Mouse (Mus musculus): ENCODE results near the gene Iqsec1. TPM values are rescaled to one million over a fixed set of nuclear protein-coding genes. Genes with fewer than 3 reads are reported as not detected.

Gene Iqsec1
- polyA plus RNA-seq, 1 experiment from 2014 or later, result 17.9 TPM

DNA sequence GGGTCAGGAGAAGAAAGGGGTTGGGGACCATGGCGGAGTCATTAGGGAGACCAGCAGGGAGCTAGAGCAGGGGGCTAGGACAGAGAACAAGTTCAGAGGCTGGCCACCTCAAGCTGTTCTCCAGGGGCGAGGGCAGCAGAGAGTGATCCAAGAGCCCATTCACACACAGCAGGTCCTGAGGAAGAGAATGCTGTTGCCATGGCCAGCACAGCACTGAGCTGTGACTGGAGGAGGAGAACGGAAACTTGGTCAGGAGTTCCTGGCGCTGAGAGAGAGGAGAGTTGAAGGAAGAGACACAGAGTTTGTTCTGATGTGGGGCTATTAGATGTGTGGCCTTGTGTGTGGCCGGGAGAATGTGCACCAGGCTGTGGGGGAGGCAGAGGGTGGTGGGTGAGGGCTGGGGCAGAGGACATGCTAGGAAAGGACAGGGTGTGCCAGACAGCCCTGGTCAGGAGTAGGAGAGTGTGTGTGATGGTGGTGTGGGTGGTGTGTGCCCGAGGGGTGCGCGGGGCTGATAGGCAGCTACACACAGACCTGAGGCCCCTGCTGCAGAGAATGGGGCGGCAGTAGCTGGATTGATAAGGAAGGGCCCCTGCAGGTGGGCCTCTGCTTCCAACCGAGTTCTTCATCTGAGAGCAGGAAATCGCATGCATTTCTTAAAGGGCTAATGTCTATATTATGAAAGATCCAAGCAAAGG is 365.6 kb downstream of the Iqsec1 start:
- 50% methylated on average over 11 of the region's 11 CpGs for WGBS
- no peaks in the 10 kb centered on the region for H3K36me3 ChIP-seq
- no peak overlapping the region; the same call in 1 of the 2 replicates for H3K27ac ChIP-seq

DNA sequence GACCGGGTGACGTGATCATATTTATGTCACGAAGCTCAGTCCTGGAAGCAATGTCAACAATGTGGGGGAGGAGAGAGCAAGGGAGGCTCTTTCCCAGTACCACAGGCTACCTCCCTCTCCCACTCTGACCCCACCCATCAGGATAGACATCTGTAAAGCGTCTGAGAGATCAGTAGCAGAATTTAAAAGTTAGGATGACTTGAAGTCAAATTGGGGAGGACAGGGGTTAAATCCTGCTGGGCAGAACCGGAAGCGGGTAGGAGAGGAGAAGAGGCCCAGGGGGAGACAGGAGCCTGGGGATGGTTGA is 366.9 kb downstream of the Iqsec1 start:
- Histone ChIP-seq H3K36me3 (no peaks in the 10 kb centered on the region), H3K4me2 (replicated peaks) (no peak overlapping the region), H3K4me3 (no peak overlapping the region), H3K27me3 (replicated peaks) (no peaks in the 10 kb centered on the region), H3K27ac (no peak overlapping the region), H3K9ac (no peak overlapping the region), H3K4me1 (peaks cover 3% of the 10 kb centered on the region; the same call in 1 of the 2 replicates), H3K9me3 (no peaks in the 10 kb centered on the region)
- WGBS, result 74% methylated on average over 6 of the region's 6 CpGs
- ATAC-seq (ENCODE audit: low FRiP score, low read depth), result no peak

More for the DNA sequence above, 365.6 kb downstream of the Iqsec1 start:
- no peak overlapping the region for H3K4me3 ChIP-seq
- H3K4me1 ChIP-seq, result peaks cover 3% of the 10 kb centered on the region; the same call in 1 of the 2 replicates
- no peak overlapping the region for H3K4me2 ChIP-seq (replicated peaks)
- no peaks in the 10 kb centered on the region for H3K9me3 ChIP-seq
- ATAC-seq (ENCODE audit: low FRiP score, low read depth), result no peak
- H3K27me3 ChIP-seq (replicated peaks), result no peaks in the 10 kb centered on the region
- no peak overlapping the region for H3K9ac ChIP-seq

DNA sequence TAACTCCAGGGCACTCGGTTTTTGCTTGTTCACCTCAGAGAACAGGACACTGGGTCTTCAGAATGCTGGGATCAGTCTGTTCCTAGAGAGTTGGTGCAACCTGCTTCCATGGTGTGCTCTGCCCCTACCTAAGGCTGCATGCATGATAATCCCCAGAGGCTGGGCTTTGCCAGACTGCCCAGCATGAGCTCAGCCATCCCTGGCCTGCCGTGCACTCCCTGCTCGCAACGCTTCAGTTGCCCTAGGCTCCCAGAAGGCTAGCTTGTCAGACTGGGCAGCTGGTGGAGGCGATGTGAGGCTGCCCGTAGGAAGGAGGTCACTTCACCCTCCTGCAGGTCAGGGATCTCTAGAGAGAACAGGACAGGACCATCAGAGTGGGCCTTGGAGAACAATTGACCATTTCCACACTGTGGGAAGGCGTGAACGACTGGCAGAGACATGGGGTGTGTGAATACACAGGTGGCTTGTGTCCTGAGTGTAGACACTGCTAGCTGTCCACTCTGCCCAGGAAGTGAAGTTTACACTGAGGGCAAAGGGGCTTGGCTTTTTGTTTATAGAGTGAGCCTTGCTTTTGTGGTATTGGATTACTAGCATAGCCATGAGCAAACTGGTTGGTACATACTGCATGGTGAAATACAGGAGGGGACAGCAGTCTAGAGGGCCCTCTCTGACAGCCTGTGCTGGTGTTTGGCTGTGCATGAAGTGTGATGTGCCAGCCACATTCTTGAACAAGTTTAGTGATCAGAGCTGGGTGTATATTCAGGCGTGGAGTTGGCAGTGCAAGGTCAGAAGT is 367.5 kb downstream of the Iqsec1 start:
- Histone ChIP-seq H3K9me3 (no peaks in the 10 kb centered on the region), H3K27me3 (replicated peaks) (no peaks in the 10 kb centered on the region), H3K9ac (no peak overlapping the region), H3K36me3 (no peaks in the 10 kb centered on the region), H3K4me2 (replicated peaks) (no peak overlapping the region), H3K27ac (no peak overlapping the region), H3K4me3 (no peak overlapping the region), H3K4me1 (peaks cover 3% of the 10 kb centered on the region; the same call in 1 of the 2 replicates)
- 70% methylated on average over 9 of the region's 9 CpGs for WGBS
- ATAC-seq (ENCODE audit: low FRiP score, low read depth), result peak; percentile 17; the same call in 1 of the 2 replicates

DNA sequence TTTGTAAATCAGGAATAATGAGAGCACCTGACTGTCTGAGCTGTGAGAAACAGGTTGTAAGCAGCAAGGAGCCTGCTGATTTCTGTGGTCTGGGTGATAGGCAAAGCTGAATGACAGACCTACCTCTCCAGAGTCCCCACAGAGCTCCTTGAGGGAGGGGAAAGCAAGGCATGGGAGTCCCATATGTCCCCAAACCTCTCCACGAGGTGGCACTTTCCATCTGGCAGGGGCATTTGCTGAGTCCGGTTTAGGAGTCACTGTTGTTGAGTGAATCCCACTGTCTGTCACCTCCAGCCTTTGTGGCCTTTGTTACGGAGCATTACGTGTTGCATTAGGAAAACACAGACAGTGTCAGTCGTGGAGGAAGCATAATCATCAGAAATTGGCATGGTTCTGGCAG is 368.5 kb downstream of the Iqsec1 start:
- H3K27ac ChIP-seq, result no peak overlapping the region
- ATAC-seq (ENCODE audit: low FRiP score, low read depth), result no peak
- H3K4me3 ChIP-seq, result no peak overlapping the region
- H3K9ac ChIP-seq, result no peak overlapping the region
- H3K4me1 ChIP-seq, result peaks cover 3% of the 10 kb centered on the region; the same call in 1 of the 2 replicates
- no peak overlapping the region for H3K4me2 ChIP-seq (replicated peaks)
- H3K27me3 ChIP-seq (replicated peaks), result no peaks in the 10 kb centered on the region
- no peaks in the 10 kb centered on the region for H3K36me3 ChIP-seq
- no peaks in the 10 kb centered on the region for H3K9me3 ChIP-seq
- WGBS, result 76% methylated on average over 5 of the region's 5 CpGs

DNA sequence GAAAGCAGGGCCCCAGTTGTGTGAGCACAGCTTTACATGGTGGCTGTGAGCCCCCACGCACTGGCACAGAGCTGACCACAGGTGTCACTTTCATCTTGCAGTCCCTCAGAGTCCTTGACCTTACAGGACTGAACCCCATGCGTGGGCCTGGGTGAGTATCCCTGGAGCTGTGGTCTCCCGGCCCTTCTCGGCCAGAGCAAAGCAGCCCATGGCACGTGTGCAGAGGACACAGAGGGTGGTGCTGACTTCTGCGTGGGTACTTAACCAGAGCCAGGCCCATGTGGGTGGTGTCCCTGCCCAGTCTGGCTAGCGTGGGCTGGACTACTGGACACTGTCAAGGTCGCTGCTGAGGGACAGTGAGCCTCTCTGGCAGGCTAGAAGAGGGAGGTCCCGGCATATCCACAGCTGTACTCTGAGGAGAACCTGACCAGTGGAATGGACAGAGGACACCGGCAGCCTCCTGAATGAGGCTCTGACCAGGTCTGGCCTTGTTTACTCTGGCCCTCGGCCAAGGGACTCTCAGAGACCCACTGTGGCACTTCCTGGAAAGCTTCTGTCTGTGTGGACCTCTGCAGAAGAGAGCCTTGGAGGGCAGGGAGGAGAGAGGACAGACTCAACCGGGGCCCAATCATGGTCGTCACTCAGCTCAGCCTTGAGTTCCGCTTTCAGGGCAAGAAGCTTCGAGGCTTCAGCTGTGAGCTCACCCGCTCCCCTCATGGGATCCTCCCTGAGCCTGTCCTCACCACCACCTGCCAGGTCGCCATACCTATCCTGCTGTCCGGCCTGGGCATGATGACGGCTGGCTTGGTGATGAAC is 369.5 kb downstream of the Iqsec1 start:
- no peak overlapping the region for H3K27ac ChIP-seq
- 82% methylated on average over 19 of the region's 19 CpGs for WGBS
- no peaks in the 10 kb centered on the region for H3K27me3 ChIP-seq (replicated peaks)
- no peak overlapping the region for H3K4me2 ChIP-seq (replicated peaks)
- H3K9me3 ChIP-seq, result no peaks in the 10 kb centered on the region
- H3K4me1 ChIP-seq, result peaks cover 3% of the 10 kb centered on the region; the same call in 1 of the 2 replicates
- H3K36me3 ChIP-seq, result no peaks in the 10 kb centered on the region
- no peak overlapping the region for H3K4me3 ChIP-seq
- no peak for ATAC-seq (ENCODE audit: low FRiP score, low read depth)
- no peak overlapping the region for H3K9ac ChIP-seq

DNA sequence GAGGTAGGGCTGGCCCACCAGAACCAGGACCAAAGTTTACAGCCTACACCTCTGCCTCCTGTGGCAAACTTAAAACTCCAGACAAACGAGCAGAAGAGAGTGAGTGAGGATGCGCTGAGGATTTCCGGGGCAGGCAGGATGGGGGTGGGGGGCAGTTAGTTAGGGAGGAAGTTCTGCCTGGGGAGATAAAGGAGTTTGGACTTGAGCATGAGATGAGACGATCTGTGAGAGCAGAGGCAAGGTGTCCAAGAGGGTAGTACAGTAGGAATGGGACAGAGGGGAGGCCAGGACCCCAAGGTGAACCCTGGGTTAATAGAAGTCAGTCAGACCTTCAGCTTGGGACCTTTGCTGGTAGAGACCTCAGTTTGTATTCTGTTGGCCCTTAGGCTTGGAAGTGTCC is 370.2 kb downstream of the Iqsec1 start:
- H3K9ac ChIP-seq, result no peak overlapping the region
- H3K27ac ChIP-seq, result no peak overlapping the region
- peaks cover 3% of the 10 kb centered on the region; the same call in 1 of the 2 replicates for H3K4me1 ChIP-seq
- H3K27me3 ChIP-seq (replicated peaks), result no peaks in the 10 kb centered on the region
- H3K4me2 ChIP-seq (replicated peaks), result no peak overlapping the region
- 83% methylated on average over 4 of the region's 4 CpGs for WGBS
- no peaks in the 10 kb centered on the region for H3K9me3 ChIP-seq
- H3K36me3 ChIP-seq, result no peaks in the 10 kb centered on the region
- no peak for ATAC-seq (ENCODE audit: low FRiP score, low read depth)
- H3K4me3 ChIP-seq, result no peak overlapping the region

DNA sequence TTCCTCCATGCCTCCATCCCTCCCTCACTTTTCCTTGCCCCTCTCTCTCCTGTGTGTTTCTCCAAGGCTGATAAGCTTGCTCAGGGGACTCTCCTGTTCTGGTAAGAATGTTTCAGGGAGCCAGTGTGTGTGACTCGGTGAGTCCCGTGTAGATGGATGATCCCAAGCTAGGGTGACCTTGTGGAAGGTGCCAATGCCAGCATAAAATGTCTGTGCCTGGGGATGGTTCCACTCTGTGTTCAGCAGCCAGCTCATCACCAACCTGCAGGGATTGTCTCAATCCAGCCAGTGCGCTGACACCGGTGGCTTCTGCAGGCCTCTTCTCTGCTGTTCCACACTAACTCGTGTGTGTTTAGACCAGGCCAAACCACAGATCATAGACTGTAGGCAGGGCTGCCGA is 372.0 kb downstream of the Iqsec1 start:
- no peaks in the 10 kb centered on the region for H3K4me1 ChIP-seq
- no peaks in the 10 kb centered on the region for H3K27me3 ChIP-seq (replicated peaks)
- H3K4me3 ChIP-seq, result no peak overlapping the region
- WGBS, result 87% methylated on average over 6 of the region's 6 CpGs
- no peak for ATAC-seq (ENCODE audit: low FRiP score, low read depth)
- no peak overlapping the region for H3K9ac ChIP-seq
- H3K4me2 ChIP-seq (replicated peaks), result no peak overlapping the region
- H3K27ac ChIP-seq, result no peak overlapping the region
- no peaks in the 10 kb centered on the region for H3K36me3 ChIP-seq
- H3K9me3 ChIP-seq, result no peaks in the 10 kb centered on the region

DNA sequence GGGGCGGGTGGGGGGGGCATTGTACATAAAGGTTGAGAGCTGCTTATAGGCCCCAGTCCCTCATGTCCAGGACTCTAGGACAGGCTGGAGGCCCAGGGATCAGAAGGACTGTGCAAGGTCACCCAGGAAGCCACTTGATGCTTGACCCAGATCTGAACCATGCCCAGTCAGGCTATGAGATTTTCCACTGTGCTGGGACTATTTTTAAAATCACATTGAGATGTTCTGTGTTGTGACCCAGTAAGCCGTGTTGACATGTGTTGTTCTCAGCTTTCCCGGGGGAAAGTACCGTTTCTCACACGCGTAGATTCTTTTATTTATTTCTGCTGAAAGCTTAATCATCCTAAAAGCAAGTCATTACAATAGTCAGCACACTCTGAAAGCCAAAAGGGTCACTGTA is 372.5 kb downstream of the Iqsec1 start:
- H3K9me3 ChIP-seq, result no peaks in the 10 kb centered on the region
- no peaks in the 10 kb centered on the region for H3K36me3 ChIP-seq
- H3K27ac ChIP-seq, result no peak overlapping the region
- no peaks in the 10 kb centered on the region for H3K4me1 ChIP-seq
- no peaks in the 10 kb centered on the region for H3K27me3 ChIP-seq (replicated peaks)
- H3K9ac ChIP-seq, result no peak overlapping the region
- no peak overlapping the region for H3K4me2 ChIP-seq (replicated peaks)
- ATAC-seq (ENCODE audit: low FRiP score, low read depth), result no peak
- no peak overlapping the region for H3K4me3 ChIP-seq
- 83% methylated on average over 6 of the region's 6 CpGs for WGBS

DNA sequence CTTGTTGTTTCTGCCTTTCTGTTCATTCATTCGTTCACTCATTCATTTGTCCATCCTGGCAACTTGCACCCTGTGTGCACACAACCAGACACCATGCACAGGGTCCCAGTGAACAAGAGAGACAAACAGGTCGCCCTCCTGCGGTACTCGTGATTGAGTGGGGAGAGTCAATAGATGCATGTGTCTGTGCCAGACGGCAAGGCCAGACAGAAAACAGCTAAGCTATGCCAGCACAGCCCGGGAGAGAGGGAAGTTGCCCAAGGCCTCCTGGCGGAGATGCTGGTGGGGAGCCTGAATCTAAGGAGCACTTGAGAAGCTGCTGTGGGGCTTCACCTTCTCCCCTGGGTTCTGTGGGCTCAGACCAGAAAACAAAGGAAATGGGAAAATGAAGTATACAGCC is 373.1 kb downstream of the Iqsec1 start:
- Histone ChIP-seq H3K27me3 (replicated peaks) (no peaks in the 10 kb centered on the region), H3K36me3 (no peaks in the 10 kb centered on the region), H3K4me1 (no peaks in the 10 kb centered on the region), H3K9ac (no peak overlapping the region), H3K4me2 (replicated peaks) (no peak overlapping the region), H3K4me3 (no peak overlapping the region), H3K9me3 (no peaks in the 10 kb centered on the region), H3K27ac (no peak overlapping the region)
- ATAC-seq (ENCODE audit: low FRiP score, low read depth), result no peak
- 78% methylated on average over 7 of the region's 7 CpGs for WGBS

DNA sequence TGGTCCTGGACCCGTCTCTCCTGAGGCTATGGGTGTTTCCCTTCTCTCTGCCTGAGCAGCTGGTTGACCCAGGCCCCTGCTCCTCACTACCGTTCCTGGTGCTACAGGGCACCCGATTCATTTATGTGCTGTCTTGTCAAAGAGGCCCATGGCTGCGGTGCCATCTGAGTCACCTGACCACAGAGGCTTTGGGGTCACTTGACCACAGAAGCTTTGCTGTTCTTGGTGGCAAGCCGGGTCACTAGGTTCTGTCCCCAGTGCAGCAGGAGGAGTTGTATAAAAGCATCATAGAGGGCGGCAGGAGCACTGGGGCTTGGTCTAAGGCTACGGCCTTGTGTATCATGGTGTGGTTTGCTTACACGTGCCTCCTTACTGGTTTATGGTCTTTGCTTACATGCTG is 375.2 kb downstream of the Iqsec1 start:
- no peaks in the 10 kb centered on the region for H3K9me3 ChIP-seq
- H3K4me3 ChIP-seq, result no peak overlapping the region
- no peak for ATAC-seq (ENCODE audit: low FRiP score, low read depth)
- no peak overlapping the region for H3K27ac ChIP-seq
- no peaks in the 10 kb centered on the region for H3K4me1 ChIP-seq
- no peak overlapping the region for H3K9ac ChIP-seq
- WGBS, result 75% methylated on average over 8 of the region's 8 CpGs
- no peaks in the 10 kb centered on the region for H3K27me3 ChIP-seq (replicated peaks)
- no peak overlapping the region for H3K4me2 ChIP-seq (replicated peaks)
- H3K36me3 ChIP-seq, result no peaks in the 10 kb centered on the region

DNA sequence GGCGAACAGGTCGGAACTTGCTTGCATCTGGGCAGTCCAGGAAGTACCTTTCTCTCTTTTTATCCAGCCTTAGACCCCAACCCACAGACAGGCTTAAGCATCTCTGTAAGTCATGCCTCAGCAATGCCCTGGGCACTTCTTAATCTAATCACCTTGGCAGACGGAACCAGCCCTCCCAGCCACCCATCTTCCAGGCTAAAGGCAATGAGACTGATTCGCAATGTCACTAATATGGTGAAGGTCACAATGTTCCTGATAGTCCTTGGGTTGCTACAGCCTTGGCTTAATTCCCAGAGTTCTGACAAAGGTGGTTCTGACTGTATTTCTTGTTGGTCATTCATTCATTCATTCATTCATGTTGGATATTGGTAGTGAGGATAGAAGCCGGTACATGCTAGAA is 378.2 kb downstream of the Iqsec1 start:
- no peak for ATAC-seq (ENCODE audit: low FRiP score, low read depth)
- Histone ChIP-seq H3K9me3 (no peaks in the 10 kb centered on the region), H3K4me1 (0 out of 2 replicates have a peak, but pooled peaks cover 2% of the 10 kb centered on the region), H3K27me3 (replicated peaks) (no peaks in the 10 kb centered on the region), H3K4me2 (replicated peaks) (no peak overlapping the region), H3K36me3 (no peaks in the 10 kb centered on the region), H3K4me3 (no peak overlapping the region), H3K9ac (no peak overlapping the region), H3K27ac (no peak overlapping the region)
- WGBS, result 91% methylated on average over 5 of the region's 5 CpGs

DNA sequence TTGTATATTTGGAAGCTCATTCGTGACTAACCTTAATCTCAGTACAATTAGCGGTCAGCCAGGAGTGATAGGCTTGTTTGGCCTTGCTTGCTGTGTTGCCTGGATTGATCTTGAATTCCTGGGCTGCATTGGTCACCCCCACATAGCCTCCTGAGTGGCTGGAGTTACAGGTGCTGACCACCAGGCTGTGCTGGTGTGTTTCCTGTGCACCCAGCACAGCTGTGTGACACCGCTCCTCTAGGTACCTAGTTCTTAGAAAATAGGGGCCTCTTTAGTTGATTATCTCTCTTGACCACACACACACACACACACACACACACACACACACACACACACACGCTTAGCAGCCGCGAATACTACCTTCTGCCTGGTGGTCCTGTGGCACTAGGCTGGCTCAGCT is 380.3 kb downstream of the Iqsec1 start:
- H3K9me3 ChIP-seq, result no peaks in the 10 kb centered on the region
- H3K9ac ChIP-seq, result no peak overlapping the region
- 0 out of 2 replicates have a peak, but pooled peaks cover 2% of the 10 kb centered on the region for H3K4me1 ChIP-seq
- H3K4me2 ChIP-seq (replicated peaks), result no peak overlapping the region
- no peaks in the 10 kb centered on the region for H3K27me3 ChIP-seq (replicated peaks)
- H3K4me3 ChIP-seq, result no peak overlapping the region
- no peaks in the 10 kb centered on the region for H3K36me3 ChIP-seq
- H3K27ac ChIP-seq, result no peak overlapping the region
- no peak for ATAC-seq (ENCODE audit: low FRiP score, low read depth)
- WGBS, result 75% methylated on average over 6 of the region's 6 CpGs
